Comparison of ENCODE assay signal across 14 mouse cellular contexts in genomic region chr17:84226681-84227080, GRCm38 (mm10). TPM values are rescaled to one million over a fixed set of nuclear protein-coding genes. Genes with fewer than 3 reads are reported as not detected.
A peak's percentile ranks its signal among the peaks of the same experiment; 100 is the strongest.
DNase-seq lines count a peak whose midpoint lies in the region; ATAC-seq and TF ChIP-seq lines count a peak whose summit lies in the region.
"Had no signal": no experiment of that assay in that cellular context is flagged by ENCODE, and none has a peak within 500 bp of the region (broad histone marks: within the 10 kb centered on the region; RNA-seq: fewer than 3 reads in every experiment).

No protein-coding gene starts in this region.

- H3K36me3 ChIP-seq in heart, embryonic 13.5 days: peaks cover 68% of the 10 kb centered on the region
- H3K36me3 ChIP-seq in lung, postnatal 0 days (ENCODE audit: insufficient read depth, low read length): no peaks in the 10 kb centered on the region
- H3K36me3 ChIP-seq in stomach, postnatal 0 days (ENCODE audit: control insufficient read depth, insufficient read depth, low read length): no peaks in the 10 kb centered on the region; the same call in 1 of the 2 replicates

- no peaks in the 10 kb centered on the region for H3K9me3 ChIP-seq in heart, embryonic 13.5 days
- no peaks in the 10 kb centered on the region for H3K9me3 ChIP-seq in lung, postnatal 0 days (ENCODE audit: low read length)
- H3K9me3 ChIP-seq in stomach, postnatal 0 days (ENCODE audit: control insufficient read depth, low read length): no peaks in the 10 kb centered on the region
- H3K9me3 ChIP-seq: limb, embryonic 15.5 days; midbrain, embryonic 12.5 days; neural tube, embryonic 12.5 days had no signal

- intact Hi-C loops in heart, postnatal 14 days (cut with DNase I): no loop called here

- no peaks in the 10 kb centered on the region for H3K27me3 ChIP-seq in heart, embryonic 13.5 days (replicated peaks)
- H3K27me3 ChIP-seq in lung, postnatal 0 days (replicated peaks; ENCODE audit: insufficient read depth, low read length): no peaks in the 10 kb centered on the region
- no peaks in the 10 kb centered on the region for H3K27me3 ChIP-seq in stomach, postnatal 0 days (ENCODE audit: control insufficient read depth, insufficient read depth, low read length)
- H3K27me3 ChIP-seq: limb, embryonic 15.5 days; midbrain, embryonic 12.5 days; neural tube, embryonic 12.5 days had no signal

- no peak overlapping the region for H3K4me3 ChIP-seq in heart, embryonic 13.5 days
- no peak overlapping the region for H3K4me3 ChIP-seq in lung, postnatal 0 days (ENCODE audit: low read depth, low read length)
- no peak overlapping the region for H3K4me3 ChIP-seq in stomach, postnatal 0 days (ENCODE audit: low read depth, low read length)
- H3K4me3 ChIP-seq: limb, embryonic 15.5 days; midbrain, embryonic 12.5 days; neural tube, embryonic 12.5 days had no signal

- WGBS in heart, embryonic 13.5 days: 57% methylated on average over 6 of the region's 6 CpGs
- WGBS in lung, postnatal 0 days: 51% methylated on average over 6 of the region's 6 CpGs
- 47% methylated on average over 6 of the region's 6 CpGs for WGBS in stomach, postnatal 0 days

- TF ChIP-seq CTCF in lung, postnatal 0 days (IDR thresholded peaks at IDR 0.05): no peak
- TF ChIP-seq CTCF in stomach, postnatal 0 days (IDR thresholded peaks at IDR 0.05; ENCODE audit: low read depth): no peak

- H3K4me1 ChIP-seq in heart, embryonic 13.5 days: peaks cover 17% of the 10 kb centered on the region
- no peaks in the 10 kb centered on the region; the same call in 1 of the 2 replicates for H3K4me1 ChIP-seq in lung, postnatal 0 days (ENCODE audit: insufficient read depth, low read depth, low read length)
- H3K4me1 ChIP-seq in stomach, postnatal 0 days (replicated peaks; ENCODE audit: control insufficient read depth, insufficient read depth): no peaks in the 10 kb centered on the region
- H3K4me1 ChIP-seq: limb, embryonic 15.5 days; midbrain, embryonic 12.5 days; neural tube, embryonic 12.5 days had no signal

- peak overlapping the region; percentile 39; the same call in 1 of the 2 replicates for H3K27ac ChIP-seq in heart, embryonic 13.5 days (replicated peaks)
- H3K27ac ChIP-seq in lung, postnatal 0 days (ENCODE audit: low read length): no peak overlapping the region
- H3K27ac ChIP-seq in stomach, postnatal 0 days (replicated peaks): peak overlapping the region; percentile 35; the same call in 1 of the 2 replicates
- H3K27ac ChIP-seq: limb, embryonic 15.5 days; midbrain, embryonic 12.5 days; neural tube, embryonic 12.5 days had no signal

- H3K4me2 ChIP-seq in heart, embryonic 13.5 days: no peak overlapping the region
- H3K4me2 ChIP-seq in lung, postnatal 0 days (replicated peaks; ENCODE audit: low read depth, low read length): no peak overlapping the region
- no peak overlapping the region for H3K4me2 ChIP-seq in stomach, postnatal 0 days (replicated peaks; ENCODE audit: low read depth)
- H3K4me2 ChIP-seq: limb, embryonic 15.5 days; midbrain, embryonic 12.5 days; neural tube, embryonic 12.5 days had no signal

- no peak overlapping the region for H3K9ac ChIP-seq in heart, embryonic 13.5 days
- no peak overlapping the region for H3K9ac ChIP-seq in lung, postnatal 0 days (replicated peaks; ENCODE audit: low read depth)
- H3K9ac ChIP-seq in stomach, postnatal 0 days (ENCODE audit: low read length): no peak overlapping the region
- H3K9ac ChIP-seq: forebrain, postnatal 0 days; limb, embryonic 15.5 days; midbrain, embryonic 12.5 days; neural tube, embryonic 12.5 days had no signal

- no peak for TF ChIP-seq EP300 in lung, postnatal 0 days (IDR thresholded peaks at IDR 0.05)
- no peak for TF ChIP-seq EP300 in stomach, postnatal 0 days (optimal IDR thresholded peaks at IDR 0.05)

- no peak for ATAC-seq in heart, embryonic 13.5 days (ENCODE audit: extremely low read depth, insufficient number of reproducible peaks, low FRiP score, low TSS enrichment)
- ATAC-seq in lung, postnatal 0 days: peak; percentile 75
- ATAC-seq in granulocyte monocyte progenitor cell, adult 5-6 weeks (replicated peaks; ENCODE audit: poor library complexity, severe bottlenecking): peak; percentile 53
- peak; percentile 80 for ATAC-seq in stomach, postnatal 0 days (ENCODE audit: low FRiP score, low TSS enrichment)
- ATAC-seq: forebrain, postnatal 0 days had no signal

- no peak for DNase-seq in heart, postnatal 14 days
- peak; percentile 84 for DNase-seq in lung, postnatal 0 days (ENCODE audit: low spot score)
- DNase-seq in lung, postnatal 25 days (ENCODE audit: low spot score): no peak
- DNase-seq in stomach, postnatal 0 days (ENCODE audit: low spot score): no peak
- no peak for DNase-seq in cerebellum, adult 11 months
- DNase-seq: cerebellum, postnatal 10 days; forebrain, postnatal 0 days; lung, postnatal 4 days; right cerebral cortex, postnatal 4 days had no signal

RNA-seq across cellular contexts. Expression of gene Zfp36l2, which starts 38.9 kb away (rescaled TPM):
- 5.6 and 6.2 TPM in 2 replicates for polyA plus RNA-seq in heart, embryonic 13.5 days (2015; fragmentation: Nextera tagmentation; extraction: Ambion mirVana)
- 10 to 100 TPM; 30.3 to 33.3 TPM for total RNA-seq in heart, postnatal 14 days (2021)
- polyA plus RNA-seq in lung, postnatal 0 days (2015; fragmentation: Nextera tagmentation; extraction: Ambion mirVana): 15.6 and 17.5 TPM in 2 replicates
- total RNA-seq in granulocyte monocyte progenitor cell, adult 5-6 weeks (2014; fragmentation: Nextera tagmentation): 199 TPM in 2 replicates
- 91.5 and 99.4 TPM in 2 replicates for total RNA-seq in granulocyte monocyte progenitor cell, adult 5-6 weeks (2017)
- 17.5 and 18.3 TPM in 2 replicates for polyA plus RNA-seq in stomach, postnatal 0 days (2015; fragmentation: Nextera tagmentation; extraction: Ambion mirVana)
